Mouse (Mus musculus) megakaryocyte progenitor cell, adult 5-6 weeks (primary cell): ENCODE results near the gene Tmem53. TPM values are rescaled to one million over a fixed set of nuclear protein-coding genes. Genes with fewer than 3 reads are reported as not detected.
"Not testable (repeated sequence)": the region's sequence is repeated elsewhere in the genome, so short reads cannot be mapped to it uniquely, and the experiment has no call there.

Source experiments
- ATAC-seq: replicated peaks from 2 replicates; pipeline ENCODE4 v1.8.0; 2016; ENCODE audit warnings: mild to moderate bottlenecking, moderate TSS enrichment, inconsistent platforms; ENCODE audit not compliant: poor library complexity
- total RNA-seq, 2 experiments: library from RNA; stranded (forward) in 1 of 2; stranded (reverse) in 1 of 2; fragments of 157-497, 149-512 nt in 1 of 2; fragments of 200-1000 nt in 1 of 2; gene quantifications; 2 replicates each; pipeline versions ENCODE4 v1.2.3 to v1.2.4; 2015 to 2017

The Tmem53 gene
- total RNA-seq, 2 experiments from 2014 or later, result 4.9 to 8.5 TPM

GRCm38 (mm10) chr4:117240867-117241266 lies 10.9 kb upstream of the Tmem53 start:
- no peak for ATAC-seq

GRCm38 (mm10) chr4:117250982-117251381 lies 769 bp upstream of the Tmem53 start:
- no peak for ATAC-seq

- no peak for ATAC-seq
These were observed 600 bp downstream of the Tmem53 start for GRCm38 (mm10) chr4:117252351-117252750.

- ATAC-seq, result no peak
These were observed 1.0 kb downstream of the Tmem53 start for GRCm38 (mm10) chr4:117252755-117253154.

- no peak; the same call in 1 of the 2 replicates for ATAC-seq
These were observed 1.7 kb downstream of the Tmem53 start for GRCm38 (mm10) chr4:117253218-117254016.

- peak; percentile 58 for ATAC-seq
These were observed 2.4 kb downstream of the Tmem53 start for GRCm38 (mm10) chr4:117254017-117254627.

- no peak for ATAC-seq
These were observed 2.9 kb downstream of the Tmem53 start for GRCm38 (mm10) chr4:117254672-117255071.

- ATAC-seq, result not testable (repeated sequence)
These were observed 8.2 kb downstream of the Tmem53 start for GRCm38 (mm10) chr4:117259909-117260308.

- ATAC-seq, result no peak
These were observed 9.5 kb downstream of the Tmem53 start for GRCm38 (mm10) chr4:117261222-117261621.

- ATAC-seq, result no peak
These were observed 10.6 kb downstream of the Tmem53 start for GRCm38 (mm10) chr4:117262101-117262913.

GRCm38 (mm10) chr4:117262987-117263386 lies 11.2 kb downstream of the Tmem53 start:
- ATAC-seq, result no peak

- ATAC-seq, result peak; percentile 88
These were observed 15.5 kb downstream of the Tmem53 start for GRCm38 (mm10) chr4:117267284-117267683.

GRCm38 (mm10) chr4:117267831-117268437 lies 16.2 kb downstream of the Tmem53 start:
- 0 out of 2 replicates have a peak, but pooled peaks have one; percentile 23 for ATAC-seq

GRCm38 (mm10) chr4:117270278-117270677 lies 18.5 kb downstream of the Tmem53 start:
- ATAC-seq, result peak; percentile 83

- ATAC-seq, result no peak
These were observed 20.7 kb downstream of the Tmem53 start for GRCm38 (mm10) chr4:117272459-117272858.

- ATAC-seq, result no peak
These were observed 23.0 kb downstream of the Tmem53 start for GRCm38 (mm10) chr4:117274720-117275119.

GRCm38 (mm10) chr4:117276281-117276711 lies 24.5 kb downstream of the Tmem53 start:
- no peak for ATAC-seq

- no peak for ATAC-seq
These were observed 25.3 kb downstream of the Tmem53 start for GRCm38 (mm10) chr4:117277021-117277420.

- ATAC-seq, result no peak
These were observed 25.9 kb downstream of the Tmem53 start for GRCm38 (mm10) chr4:117277687-117278086.

- ATAC-seq, result no peak
These were observed 26.9 kb downstream of the Tmem53 start for GRCm38 (mm10) chr4:117278381-117279252.
